Mouse (Mus musculus) C2C12 (cell line): ENCODE results near the gene Col9a1.

Experiments
- CTCF ChIP-seq: IDR thresholded peaks from one replicate; pipeline ENCODE4 v1.5.1; 2011; ENCODE audit not compliant: control insufficient read depth, insufficient read depth, insufficient read length
- MAX ChIP-seq: IDR thresholded peaks from one replicate; pipeline ENCODE4 v1.6.1; 2011; ENCODE audit warnings: mild to moderate bottlenecking, control low read depth
- MYOD1 ChIP-seq: IDR thresholded peaks from one replicate; pipeline ENCODE4 v1.6.1; 2011; ENCODE audit warnings: low read depth; ENCODE audit not compliant: control insufficient read depth, insufficient read length
- MYOG ChIP-seq: IDR thresholded peaks from one replicate; pipeline ENCODE4 v1.6.1; 2011; ENCODE audit not compliant: control insufficient read depth, insufficient read length; ENCODE audit errors: extremely low read depth

DNA sequence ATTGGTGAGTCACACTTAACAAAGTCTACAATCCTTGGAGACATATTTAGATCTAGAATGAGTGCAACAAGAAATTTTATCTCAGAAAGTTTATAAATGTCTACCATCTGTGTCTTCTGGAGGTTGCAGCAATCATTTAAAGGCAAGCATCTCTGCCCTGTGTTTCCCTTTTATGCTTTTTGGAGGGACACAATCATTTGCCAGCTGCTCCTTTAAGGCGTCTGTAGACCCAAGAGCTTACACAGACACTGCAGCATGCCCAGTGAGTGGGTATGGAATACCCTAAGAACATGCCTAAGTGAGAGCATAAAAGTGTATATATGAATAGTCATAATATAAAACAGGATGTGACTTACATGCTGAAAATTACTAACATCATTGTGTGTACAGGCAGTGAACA lies 52.1 kb downstream of the Col9a1 start:
- no peak for TF ChIP-seq CTCF
- no peak for TF ChIP-seq MYOD1
- no peak for TF ChIP-seq MAX
- TF ChIP-seq MYOG = no peak
